Mouse (Mus musculus) myocyte (in vitro differentiated cells): ENCODE results near the gene Pbxip1. TPM values are rescaled to one million over a fixed set of nuclear protein-coding genes. Genes with fewer than 3 reads are reported as not detected.
A peak's percentile ranks its signal among the peaks of the same experiment; 100 is the strongest.

ENCODE experiments used
- H3K27me3 ChIP-seq: one replicate; pipeline ENCODE4 v1.6.1; 2011; ENCODE audit not compliant: control insufficient read depth, insufficient read depth, insufficient read length
- H3K36me3 ChIP-seq: one replicate; pipeline ENCODE4 v1.6.1; 2011; ENCODE audit not compliant: control insufficient read depth, insufficient read depth
- H3K4me2 ChIP-seq: one replicate; pipeline ENCODE4 v1.6.1; 2011; ENCODE audit warnings: low read depth, control low read depth
- H3K4me3 ChIP-seq: one replicate; pipeline ENCODE4 v1.5.1; 2011; ENCODE audit warnings: mild to moderate bottlenecking, control low read depth, moderate library complexity
- H3K79me2 ChIP-seq: one replicate; pipeline ENCODE4 v1.6.1; 2011; ENCODE audit not compliant: control insufficient read depth, insufficient read depth
- H3ac ChIP-seq: one replicate; pipeline ENCODE4 v1.6.1; 2011; ENCODE audit not compliant: control insufficient read depth, insufficient read length
- CEBPB ChIP-seq: IDR thresholded peaks from 2 replicates; pipeline ENCODE4 v1.6.1; 2011; ENCODE audit warnings: mild to moderate bottlenecking, moderate library complexity; ENCODE audit not compliant: poor library complexity, insufficient read depth, severe bottlenecking
- E2F4 ChIP-seq: IDR thresholded peaks from one replicate; pipeline ENCODE4 v1.6.1; 2011; ENCODE audit warnings: mild to moderate bottlenecking, control low read depth, moderate library complexity; ENCODE audit not compliant: insufficient read depth
- MAX ChIP-seq: IDR thresholded peaks from one replicate; pipeline ENCODE4 v1.6.1; 2011; ENCODE audit warnings: low read depth, mild to moderate bottlenecking, control low read depth
- MYOD1 ChIP-seq, 3 experiments: IDR thresholded peaks; one replicate each; pipeline ENCODE4 v1.6.1; 2011; ENCODE audit warnings: control low read depth in 2 of 3, low read depth in 2 of 3, mild to moderate bottlenecking in 2 of 3, moderate library complexity in 1 of 3; ENCODE audit not compliant: insufficient read length in 2 of 3, control insufficient read depth in 1 of 3
- MYOG ChIP-seq, 3 experiments: IDR thresholded peaks; one replicate each; pipeline ENCODE4 v1.6.1; 2011; ENCODE audit warnings: control low read depth in 2 of 3, low read depth in 2 of 3, mild to moderate bottlenecking in 2 of 3; ENCODE audit not compliant: insufficient read length in 2 of 3, control insufficient read depth in 1 of 3, insufficient read depth in 1 of 3
- POLR2A ChIP-seq: IDR thresholded peaks from one replicate; pipeline ENCODE4 v1.6.1; 2011; ENCODE audit warnings: low read depth, mild to moderate bottlenecking, control low read depth, moderate library complexity; ENCODE audit not compliant: insufficient read length
- POLR2AphosphoS2 ChIP-seq: IDR thresholded peaks from one replicate; pipeline ENCODE4 v1.6.1; 2011; ENCODE audit warnings: low read depth, control low read depth; ENCODE audit not compliant: insufficient read length
- REST ChIP-seq: IDR thresholded peaks from one replicate; pipeline ENCODE4 v1.6.1; 2011; ENCODE audit warnings: mild to moderate bottlenecking, control low read depth, moderate library complexity; ENCODE audit not compliant: insufficient read depth, insufficient read length
- SRF ChIP-seq: IDR thresholded peaks from one replicate; pipeline ENCODE4 v1.6.1; 2011; ENCODE audit warnings: low read depth; ENCODE audit not compliant: control insufficient read depth, insufficient read length
- TCF12 ChIP-seq: IDR thresholded peaks from one replicate; pipeline ENCODE4 v1.6.1; 2011; ENCODE audit warnings: mild to moderate bottlenecking, control low read depth; ENCODE audit not compliant: poor library complexity, insufficient read depth, severe bottlenecking
- TCF3 ChIP-seq: IDR thresholded peaks from one replicate; pipeline ENCODE4 v1.6.1; 2011; ENCODE audit warnings: low read depth, control low read depth; ENCODE audit not compliant: insufficient read length
- USF1 ChIP-seq: IDR thresholded peaks from one replicate; pipeline ENCODE4 v1.6.1; 2011; ENCODE audit warnings: low read depth, mild to moderate bottlenecking, control low read depth, moderate library complexity
- polyA plus RNA-seq: library from polyadenylated mRNA; unstranded; fragments of >200 nt; fragmentation: generic; extraction: Trizol; gene quantifications from one replicate; pipeline ENCODE4 v1.2.1, GENCODE M21; 2012; ENCODE audit warnings: missing spikeins

Gene Pbxip1
- polyA plus RNA-seq, 1 experiment: 159 TPM

- no peak overlapping the region for H3K4me2 ChIP-seq
- peaks cover 12% of the 10 kb centered on the region for H3K36me3 ChIP-seq
- H3K4me3 ChIP-seq: no peak overlapping the region
- peak; percentile 25 for TF ChIP-seq POLR2A
- no peak for TF ChIP-seq REST
- H3K27me3 ChIP-seq: no peaks in the 10 kb centered on the region
- no peaks in the 10 kb centered on the region for H3K79me2 ChIP-seq
- H3ac ChIP-seq: no peak overlapping the region
These were observed 31.8 kb downstream of the Pbxip1 start for GRCm38 (mm10) chr3:89468268-89468667.

- Histone ChIP-seq H3K36me3 (peaks cover 10% of the 10 kb centered on the region), H3ac (no peak overlapping the region), H3K27me3 (no peaks in the 10 kb centered on the region), H3K79me2 (no peaks in the 10 kb centered on the region), H3K4me3 (no peak overlapping the region), H3K4me2 (no peak overlapping the region)
- TF ChIP-seq CEBPB: no peak
- no peak for TF ChIP-seq POLR2AphosphoS2
- TF ChIP-seq TCF3: no peak
- TF ChIP-seq MYOD1 (IDR thresholded peaks at IDR 0.05; ENCODE audit: control insufficient read depth in 1 of 3, insufficient read length in 2 of 3, low read depth in 2 of 3): no peak
- no peak for TF ChIP-seq E2F4
- TF ChIP-seq SRF: no peak
- TF ChIP-seq MYOG (IDR thresholded peaks at IDR 0.05; ENCODE audit: control insufficient read depth in 1 of 3, insufficient read depth in 1 of 3, insufficient read length in 2 of 3, low read depth in 2 of 3): no peak
- TF ChIP-seq POLR2A: no peak
- no peak for TF ChIP-seq MAX
- no peak for TF ChIP-seq USF1
- TF ChIP-seq TCF12: no peak
- TF ChIP-seq REST: no peak
These were observed 35.8 kb downstream of the Pbxip1 start for GRCm38 (mm10) chr3:89472280-89472679.

GRCm38 (mm10) chr3:89473838-89474237 lies 37.3 kb downstream of the Pbxip1 start:
- H3ac ChIP-seq: no peak overlapping the region
- H3K27me3 ChIP-seq: no peaks in the 10 kb centered on the region
- peaks cover 4% of the 10 kb centered on the region for H3K36me3 ChIP-seq
- H3K79me2 ChIP-seq: no peaks in the 10 kb centered on the region
- TF ChIP-seq POLR2AphosphoS2: no peak
- no peak for TF ChIP-seq POLR2A
- no peak for TF ChIP-seq E2F4
- TF ChIP-seq MYOG (IDR thresholded peaks at IDR 0.05; ENCODE audit: control insufficient read depth in 1 of 3, insufficient read depth in 1 of 3, insufficient read length in 2 of 3, low read depth in 2 of 3): no peak
- no peak for TF ChIP-seq TCF12
- no peak for TF ChIP-seq USF1
- TF ChIP-seq SRF: no peak
- TF ChIP-seq REST: no peak
- no peak for TF ChIP-seq TCF3
- TF ChIP-seq MAX: no peak
- no peak for TF ChIP-seq MYOD1 (IDR thresholded peaks at IDR 0.05; ENCODE audit: control insufficient read depth in 1 of 3, insufficient read length in 2 of 3, low read depth in 2 of 3)
- TF ChIP-seq CEBPB: no peak
- no peak overlapping the region for H3K4me2 ChIP-seq
- H3K4me3 ChIP-seq: no peak overlapping the region

- no peaks in the 10 kb centered on the region for H3K36me3 ChIP-seq
- no peaks in the 10 kb centered on the region for H3K27me3 ChIP-seq
- H3K4me3 ChIP-seq: no peak overlapping the region
- H3K4me2 ChIP-seq: no peak overlapping the region
- TF ChIP-seq MYOD1 (IDR thresholded peaks at IDR 0.05; ENCODE audit: control insufficient read depth in 1 of 3, insufficient read length in 2 of 3, low read depth in 2 of 3) (no peak), SRF (no peak), POLR2AphosphoS2 (no peak), POLR2A (no peak), E2F4 (no peak), TCF12 (no peak), USF1 (no peak), REST (no peak), MYOG (IDR thresholded peaks at IDR 0.05; ENCODE audit: control insufficient read depth in 1 of 3, insufficient read depth in 1 of 3, insufficient read length in 2 of 3, low read depth in 2 of 3) (no peak), MAX (no peak), CEBPB (no peak), TCF3 (no peak)
- no peak overlapping the region for H3ac ChIP-seq
- no peaks in the 10 kb centered on the region for H3K79me2 ChIP-seq
These were observed 42.5 kb downstream of the Pbxip1 start for GRCm38 (mm10) chr3:89479055-89479454.

GRCm38 (mm10) chr3:89481488-89481887 lies 45.0 kb downstream of the Pbxip1 start:
- Histone ChIP-seq H3K4me2 (no peak overlapping the region), H3K4me3 (no peak overlapping the region), H3K36me3 (no peaks in the 10 kb centered on the region), H3ac (no peak overlapping the region), H3K79me2 (no peaks in the 10 kb centered on the region), H3K27me3 (peaks cover 4% of the 10 kb centered on the region)
- no peak for TF ChIP-seq TCF12
- TF ChIP-seq SRF: no peak
